Mouse (Mus musculus) urinary bladder, adult 18-20 months (tissue): ENCODE data around the gene Jmjd7.

Experiments
- DNase-seq, 2 experiments: peaks; one replicate each; pipeline ENCODE4 v3.0.0; 2022; ENCODE audit warnings: low spot score in 2 of 2, mixed read lengths in 2 of 2

Gene Jmjd7

GRCm38 (mm10) chr2:120011462-120012200, 15.7 kb upstream of the Jmjd7 start:
- DNase-seq = peak; percentile 23 to 39

GRCm38 (mm10) chr2:120012924-120013323, 14.4 kb upstream of the Jmjd7 start:
- no peak for DNase-seq

- DNase-seq = no peak
These were observed 13.3 kb upstream of the Jmjd7 start for GRCm38 (mm10) chr2:120013831-120014486.

- no peak for DNase-seq
These were observed 11.4 kb upstream of the Jmjd7 start for GRCm38 (mm10) chr2:120015882-120016281.

- no peak for DNase-seq
These were observed 9.7 kb upstream of the Jmjd7 start for GRCm38 (mm10) chr2:120017599-120017998.

GRCm38 (mm10) chr2:120024337-120024736, 2.9 kb upstream of the Jmjd7 start:
- no peak for DNase-seq

GRCm38 (mm10) chr2:120027950-120028331, 658 bp downstream of the Jmjd7 start:
- no peak for DNase-seq

- no peak for DNase-seq
These were observed 3.1 kb downstream of the Jmjd7 start for GRCm38 (mm10) chr2:120030380-120030779.

- no peak for DNase-seq
These were observed 5.6 kb downstream of the Jmjd7 start, which contains the start of gene Pla2g4b for GRCm38 (mm10) chr2:120032726-120033467. Gene Pla2g4b (plus strand): TSS chr2:120033417.

GRCm38 (mm10) chr2:120033726-120034125, 6.4 kb downstream of the Jmjd7 start:
- no peak for DNase-seq

- no peak for DNase-seq
These were observed 10.5 kb downstream of the Jmjd7 start for GRCm38 (mm10) chr2:120037744-120038143.

GRCm38 (mm10) chr2:120040991-120041390, 13.7 kb downstream of the Jmjd7 start:
- DNase-seq = no peak

- DNase-seq = no peak
These were observed 16.9 kb downstream of the Jmjd7 start for GRCm38 (mm10) chr2:120044101-120044603.

GRCm38 (mm10) chr2:120044676-120045075, 17.4 kb downstream of the Jmjd7 start:
- no peak for DNase-seq

- DNase-seq = no peak
These were observed 19.4 kb downstream of the Jmjd7 start for GRCm38 (mm10) chr2:120046486-120047310.

GRCm38 (mm10) chr2:120048173-120048572, 20.9 kb downstream of the Jmjd7 start:
- DNase-seq = no peak

GRCm38 (mm10) chr2:120049632-120050274, 22.5 kb downstream of the Jmjd7 start:
- peak; percentile 19 to 58 for DNase-seq

GRCm38 (mm10) chr2:120051405-120051804, 24.1 kb downstream of the Jmjd7 start:
- no peak for DNase-seq

- DNase-seq = no peak
These were observed 27.7 kb downstream of the Jmjd7 start for GRCm38 (mm10) chr2:120054771-120055552.

GRCm38 (mm10) chr2:120055923-120056322, 28.6 kb downstream of the Jmjd7 start:
- DNase-seq = no peak
